Mouse (Mus musculus): ENCODE results near the gene Rspo1.
A peak's percentile ranks its signal among the peaks of the same experiment; 100 is the strongest.

The Rspo1 gene

GRCm38 (mm10) chr4:124972316-124972715, 13.9 kb upstream of the Rspo1 start:
- no peak for ATAC-seq (ENCODE audit: low TSS enrichment)

- no peak for ATAC-seq (ENCODE audit: low TSS enrichment)
These were observed 12.9 kb upstream of the Rspo1 start for GRCm38 (mm10) chr4:124973296-124973695.

DNA sequence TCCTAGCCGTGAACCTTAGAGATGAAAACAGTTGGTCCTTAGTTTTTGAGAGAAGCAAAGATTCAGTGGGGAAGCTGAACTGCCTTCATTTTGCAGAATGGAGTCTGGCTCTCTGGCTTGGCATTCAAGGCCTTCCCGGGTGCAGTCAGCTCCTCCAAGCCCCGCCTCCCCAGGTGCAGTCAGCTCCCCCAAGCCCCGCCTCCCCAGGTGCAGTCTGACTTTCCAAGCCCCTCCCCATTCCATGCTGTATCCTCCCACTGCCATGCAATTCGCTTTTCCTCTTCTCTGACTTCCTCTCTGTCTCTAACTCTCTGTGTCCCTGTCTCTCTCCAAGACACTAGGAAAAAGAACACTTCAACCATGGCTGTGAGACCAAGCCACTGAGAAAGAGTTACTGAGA, 8.0 kb upstream of the Rspo1 start:
- ATAC-seq (ENCODE audit: low TSS enrichment): no peak

GRCm38 (mm10) chr4:124983893-124984526, 2.2 kb upstream of the Rspo1 start:
- no peak for ATAC-seq (ENCODE audit: low TSS enrichment)

DNA sequence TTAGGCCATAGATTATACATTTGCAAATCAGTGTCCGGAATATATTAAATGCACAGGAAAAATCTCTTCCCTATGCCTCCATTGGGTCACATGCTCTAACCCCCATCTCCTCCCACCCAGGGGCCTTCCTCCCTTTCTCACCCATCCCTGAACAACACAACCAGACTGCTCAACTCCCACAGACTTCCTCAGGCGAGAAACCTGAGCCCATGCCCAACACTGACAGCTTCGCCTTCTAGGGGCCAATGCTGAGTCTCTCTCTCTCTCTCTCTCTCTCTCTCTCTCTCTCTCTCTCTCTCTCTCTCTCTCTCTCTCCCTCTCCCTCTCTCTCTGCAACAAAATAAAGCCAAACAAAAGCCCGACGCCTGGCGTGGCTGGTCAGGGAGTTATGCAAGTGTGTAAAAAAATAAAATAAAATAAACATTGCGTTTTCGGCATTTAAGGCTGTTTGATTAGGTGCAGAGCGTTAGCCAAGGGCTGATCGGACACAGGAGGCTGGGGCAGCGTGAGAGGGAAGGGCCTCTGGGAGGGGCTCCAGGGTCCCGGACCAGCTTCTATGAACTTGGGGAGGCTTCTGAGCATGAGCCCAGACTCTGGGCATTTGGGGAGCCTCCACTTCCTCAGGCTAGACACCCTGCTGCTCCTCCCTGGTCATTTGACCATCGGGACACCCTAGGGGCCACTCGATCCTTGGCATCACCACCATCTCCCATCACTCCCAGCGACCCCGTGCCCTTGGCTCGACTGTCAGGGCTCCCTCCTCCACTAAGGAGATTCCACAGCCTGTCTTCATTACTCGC, 1.2 kb upstream of the Rspo1 start:
- peak; percentile 50; the same call in 1 of the 2 replicates for ATAC-seq (ENCODE audit: low TSS enrichment)

DNA sequence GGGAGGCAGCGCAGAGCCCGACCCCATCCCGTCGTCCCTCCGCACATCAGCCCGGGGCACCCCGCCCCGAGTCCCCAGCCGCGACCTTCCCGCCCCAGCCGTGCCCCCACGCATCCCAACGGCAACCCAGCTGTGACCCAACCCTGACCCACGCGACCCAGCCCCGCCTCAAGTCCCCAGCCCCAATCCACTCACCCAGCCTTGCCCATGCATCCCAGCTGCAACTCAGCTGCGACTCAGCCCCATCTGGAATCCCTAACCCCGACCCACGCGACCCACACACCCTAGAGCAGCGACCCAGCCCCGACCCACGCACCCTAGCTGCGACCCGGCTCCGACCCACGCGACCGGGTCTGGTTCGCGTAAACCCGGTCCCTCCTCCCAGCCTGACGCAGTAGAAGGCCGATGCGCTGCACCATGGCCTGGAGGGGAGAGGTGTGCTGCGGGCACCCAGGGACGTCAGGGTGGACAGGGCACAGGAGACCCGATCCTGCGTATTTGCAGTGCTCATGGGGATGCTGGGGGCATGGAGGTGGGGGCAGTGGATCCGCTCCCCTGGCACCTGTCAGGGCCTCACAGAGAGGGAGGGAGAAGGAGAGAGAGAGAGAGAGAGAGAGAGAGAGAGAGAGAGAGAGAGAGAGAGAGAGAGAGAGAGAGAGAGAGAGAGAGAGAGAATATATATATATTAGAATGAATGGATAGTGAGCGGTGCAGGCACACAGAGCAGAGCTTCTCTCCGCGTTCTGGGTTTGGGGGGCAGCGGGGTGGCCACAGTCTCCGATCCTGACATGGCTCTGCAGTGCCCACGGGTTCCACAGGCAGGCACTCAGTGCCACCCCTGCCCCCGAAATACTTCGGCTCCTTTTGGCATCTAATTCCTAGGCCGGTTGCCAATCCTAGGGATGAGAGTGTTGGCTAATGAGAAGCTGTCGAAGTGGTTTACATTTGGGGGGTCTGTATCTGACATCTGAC, 795 bp downstream of the Rspo1 start:
- no peak for ATAC-seq (ENCODE audit: low TSS enrichment)

DNA sequence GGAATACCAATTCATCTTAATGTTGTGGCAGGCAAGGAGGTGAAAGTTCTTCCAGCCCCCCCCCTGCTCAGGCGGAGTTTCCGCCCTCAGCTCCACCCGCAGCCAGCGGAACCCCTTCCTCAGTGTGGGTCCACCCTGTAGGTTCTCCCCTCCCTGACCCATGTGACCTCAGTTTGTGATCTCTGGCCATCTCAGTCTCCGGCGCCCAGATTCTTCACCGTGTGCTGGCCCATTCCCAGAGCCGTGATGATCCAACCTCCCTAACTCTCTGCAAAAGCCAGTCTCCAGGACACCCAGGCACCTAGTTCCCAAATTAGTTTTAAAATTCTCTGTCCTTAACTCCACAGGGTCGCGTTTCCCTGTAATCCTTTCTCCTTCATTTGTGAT, 1.5 kb downstream of the Rspo1 start:
- ATAC-seq (ENCODE audit: low TSS enrichment): no peak

GRCm38 (mm10) chr4:124988382-124988781, 2.2 kb downstream of the Rspo1 start:
- no peak for ATAC-seq (ENCODE audit: low TSS enrichment)

DNA sequence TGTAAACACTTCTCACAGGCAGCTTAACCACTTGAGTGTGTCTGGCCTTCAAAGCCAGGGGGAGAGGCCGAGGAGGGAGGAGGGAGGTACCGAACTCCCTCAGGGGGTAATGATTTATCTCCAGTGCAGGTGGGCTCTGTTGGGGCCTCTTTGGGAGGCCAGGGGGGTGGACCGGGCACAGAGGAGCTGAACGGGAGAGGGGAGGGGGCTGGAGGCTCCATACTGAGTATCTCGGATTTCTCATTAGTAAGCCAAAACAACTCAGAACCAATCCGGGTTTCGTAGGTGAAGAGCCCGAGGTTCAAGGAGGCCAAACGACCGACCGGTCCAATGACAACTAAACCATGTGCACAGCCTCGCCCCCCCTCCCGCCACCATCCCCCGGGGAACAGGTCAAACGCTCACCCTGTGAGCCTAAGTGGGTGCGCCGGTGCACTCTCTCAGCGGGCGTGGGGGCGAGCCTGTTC, 3.6 kb downstream of the Rspo1 start:
- no peak for ATAC-seq (ENCODE audit: low TSS enrichment)

- ATAC-seq (ENCODE audit: low TSS enrichment): no peak
These were observed 4.1 kb downstream of the Rspo1 start for GRCm38 (mm10) chr4:124990325-124990724.

- no peak for ATAC-seq (ENCODE audit: low TSS enrichment)
These were observed 11.4 kb downstream of the Rspo1 start for GRCm38 (mm10) chr4:124997479-124998147.

DNA sequence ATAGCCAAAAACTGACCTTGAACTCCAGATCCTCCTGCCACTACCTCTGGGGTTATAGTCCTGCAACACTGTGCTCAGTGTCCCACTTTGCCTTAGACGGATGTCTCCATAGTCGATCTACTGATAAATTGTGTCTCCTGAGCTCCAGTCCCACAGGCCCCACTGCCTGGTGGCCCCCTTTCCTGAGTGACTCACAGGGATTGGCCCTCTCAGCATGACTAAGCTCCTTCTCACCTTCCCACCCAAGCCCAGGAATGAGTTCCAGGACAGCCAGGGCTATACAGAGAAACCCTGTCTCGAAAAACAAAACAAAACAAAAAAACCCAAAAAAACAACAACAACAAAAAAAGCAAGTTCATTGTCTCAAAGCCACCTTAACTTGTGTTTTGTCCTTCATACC, 13.3 kb downstream of the Rspo1 start:
- peak; percentile 80; the same call in 1 of the 2 replicates for ATAC-seq (ENCODE audit: low TSS enrichment)

GRCm38 (mm10) chr4:125002978-125003377, 16.7 kb downstream of the Rspo1 start:
- ATAC-seq (ENCODE audit: low TSS enrichment): no peak

GRCm38 (mm10) chr4:125004886-125005285, 18.7 kb downstream of the Rspo1 start:
- ATAC-seq (ENCODE audit: low TSS enrichment): no peak

- no peak for ATAC-seq (ENCODE audit: low TSS enrichment)
These were observed 21.2 kb downstream of the Rspo1 start for GRCm38 (mm10) chr4:125007460-125007859.

DNA sequence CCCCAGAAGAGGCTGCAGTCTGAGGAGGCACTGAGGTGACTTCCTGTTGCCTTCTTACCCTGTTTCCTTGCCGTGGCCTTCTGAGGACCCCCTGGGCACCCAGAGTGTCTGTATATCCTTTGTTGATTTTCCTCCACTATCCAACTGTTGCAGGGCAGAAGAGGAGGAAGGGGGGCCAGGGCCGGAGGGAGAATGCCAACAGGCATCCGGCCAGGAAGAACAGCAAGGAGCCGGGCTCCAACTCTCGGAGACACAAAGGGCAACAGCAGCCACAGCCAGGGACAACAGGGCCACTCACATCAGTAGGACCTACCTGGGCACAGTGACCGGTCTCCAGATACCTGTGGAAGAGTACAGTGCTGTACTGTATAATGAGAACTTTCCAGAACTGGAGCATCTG, 22.0 kb downstream of the Rspo1 start:
- 0 out of 2 replicates have a peak, but pooled peaks have one; percentile 6 for ATAC-seq (ENCODE audit: low TSS enrichment)

- ATAC-seq (ENCODE audit: low TSS enrichment): peak; percentile 58; the same call in 1 of the 2 replicates
These were observed 22.5 kb downstream of the Rspo1 start for GRCm38 (mm10) chr4:125008712-125009111.

GRCm38 (mm10) chr4:125015806-125016635, 29.8 kb downstream of the Rspo1 start, which contains the start of gene Gnl2:
Gnl2 (plus strand) TSS chr4:125016585.
- no peak for ATAC-seq (ENCODE audit: low TSS enrichment)

- ATAC-seq (ENCODE audit: low TSS enrichment): no peak
These were observed 31.2 kb downstream of the Rspo1 start for GRCm38 (mm10) chr4:125017431-125017830.

DNA sequence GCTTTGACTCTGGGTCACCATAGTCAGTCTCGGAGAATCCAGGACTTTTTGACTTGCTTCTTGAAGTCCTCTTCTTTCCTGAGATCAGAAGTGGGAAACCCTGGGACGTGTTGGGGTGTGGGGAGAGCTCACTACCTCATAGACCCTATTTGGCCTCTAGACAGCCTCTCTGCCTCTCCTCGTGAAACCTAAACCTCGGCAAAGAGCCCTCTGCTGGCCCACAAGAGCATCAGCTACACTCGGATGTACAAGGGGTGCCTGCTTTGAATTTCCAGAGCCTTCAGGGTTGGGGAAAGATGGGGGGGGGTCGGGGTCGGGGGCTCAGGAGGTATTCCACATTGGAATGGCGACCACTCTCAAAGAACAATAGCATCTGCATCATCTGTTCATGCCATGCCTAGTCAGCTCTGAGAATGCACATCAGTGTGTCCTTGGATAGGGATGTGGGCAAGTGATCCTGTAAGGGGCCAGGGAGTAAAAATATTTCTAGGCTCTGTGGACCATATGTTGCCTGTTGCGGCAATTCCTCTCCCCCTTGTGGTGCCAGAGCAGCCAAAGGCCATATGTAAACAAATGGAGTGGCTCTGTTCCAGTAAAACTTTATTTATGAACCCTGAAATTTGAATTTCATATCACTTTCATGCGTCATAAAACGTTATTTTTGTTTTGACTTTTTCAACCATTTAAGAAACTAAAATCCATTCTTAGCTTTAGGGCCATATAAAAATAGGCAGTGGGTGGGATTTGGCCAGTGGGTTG, 34.7 kb downstream of the Rspo1 start:
- peak; percentile 77 for ATAC-seq (ENCODE audit: low TSS enrichment)

All from frontal cortex, adult (tissue).